Mouse (Mus musculus) urinary bladder, adult 2 months (tissue): ENCODE measurements around the gene Car8. TPM values are rescaled to one million over a fixed set of nuclear protein-coding genes. Genes with fewer than 3 reads are reported as not detected.
"Not testable (repeated sequence)": the region's sequence is repeated elsewhere in the genome, so short reads cannot be mapped to it uniquely, and the experiment has no call there.

ENCODE experiments used
- DNase-seq: peaks from one replicate; pipeline ENCODE4 v3.0.0; 2022; ENCODE audit warnings: low spot score
- polyA plus RNA-seq: library from polyadenylated mRNA; depleted of rRNA; stranded (reverse); fragments of >200 nt; gene quantifications from 2 replicates; pipeline ENCODE4 v1.2.3, GENCODE M21; 2012

Gene Car8
- polyA plus RNA-seq, 1 experiment = 0.62 TPM

- DNase-seq = no peak
These were observed 35.5 kb downstream of the Car8 start for GRCm38 (mm10) chr4:8203367-8203766.

- no peak for DNase-seq
These were observed 37.2 kb downstream of the Car8 start for GRCm38 (mm10) chr4:8201631-8202030.

- DNase-seq = no peak
These were observed 38.8 kb downstream of the Car8 start for GRCm38 (mm10) chr4:8200081-8200480.

GRCm38 (mm10) chr4:8198033-8198432 is 40.8 kb downstream of the Car8 start:
- no peak for DNase-seq

GRCm38 (mm10) chr4:8190441-8190840 is 48.4 kb downstream of the Car8 start:
- DNase-seq = no peak

- no peak for DNase-seq
These were observed 51.7 kb downstream of the Car8 start for GRCm38 (mm10) chr4:8186921-8187687.

- DNase-seq = no peak
These were observed 58.3 kb downstream of the Car8 start for GRCm38 (mm10) chr4:8180576-8180975.

GRCm38 (mm10) chr4:8154589-8155198 is 84.1 kb downstream of the Car8 start:
- DNase-seq = no peak

GRCm38 (mm10) chr4:8153926-8154325 is 84.9 kb downstream of the Car8 start:
- not testable (repeated sequence) for DNase-seq

GRCm38 (mm10) chr4:8137403-8137802 is 101.4 kb downstream of the Car8 start:
- DNase-seq = no peak

- no peak for DNase-seq
These were observed 106.8 kb downstream of the Car8 start for GRCm38 (mm10) chr4:8132024-8132423.

- DNase-seq = no peak
These were observed 125.3 kb downstream of the Car8 start for GRCm38 (mm10) chr4:8113558-8113957.

GRCm38 (mm10) chr4:8111891-8112290 is 127.0 kb downstream of the Car8 start:
- DNase-seq = no peak

- DNase-seq = no peak
These were observed 128.8 kb downstream of the Car8 start for GRCm38 (mm10) chr4:8109906-8110567.

- DNase-seq = no peak
These were observed 137.4 kb downstream of the Car8 start for GRCm38 (mm10) chr4:8101466-8101865.

GRCm38 (mm10) chr4:8098084-8098483 is 140.8 kb downstream of the Car8 start:
- no peak for DNase-seq

GRCm38 (mm10) chr4:8097683-8098082 is 141.2 kb downstream of the Car8 start:
- no peak for DNase-seq

- DNase-seq = not testable (repeated sequence)
These were observed 145.3 kb downstream of the Car8 start for GRCm38 (mm10) chr4:8093566-8093965.
